Mouse (Mus musculus): ENCODE data around the gene Slc45a3. TPM values are rescaled to one million over a fixed set of nuclear protein-coding genes. Genes with fewer than 3 reads are reported as not detected.

The Slc45a3 gene
- polyA plus RNA-seq, 1 experiment from 2014 or later: 4.9 TPM

GRCm38 (mm10) chr1:132019876-132020275 is 57.1 kb downstream of the Slc45a3 start:
- no peak overlapping the region for H3K4me2 ChIP-seq
- 98% methylated on average over 7 of the region's 7 CpGs for WGBS
- H3K27me3 ChIP-seq: no peaks in the 10 kb centered on the region
- no peak overlapping the region for H3K9ac ChIP-seq
- H3K36me3 ChIP-seq (replicated peaks): peaks cover 78% of the 10 kb centered on the region
- no peaks in the 10 kb centered on the region for H3K9me3 ChIP-seq
- H3K27ac ChIP-seq: no peak overlapping the region
- no peak overlapping the region for H3K4me3 ChIP-seq (replicated peaks)
- ATAC-seq (ENCODE audit: low FRiP score): no peak
- H3K4me1 ChIP-seq: no peaks in the 10 kb centered on the region

- 95% methylated on average over 3 of the region's 3 CpGs for WGBS
- no peak for ATAC-seq (ENCODE audit: low FRiP score)
- peaks cover 79% of the 10 kb centered on the region for H3K36me3 ChIP-seq (replicated peaks)
- no peaks in the 10 kb centered on the region for H3K27me3 ChIP-seq
- no peak overlapping the region for H3K4me2 ChIP-seq
- H3K9ac ChIP-seq: no peak overlapping the region
- H3K4me1 ChIP-seq: no peaks in the 10 kb centered on the region
- H3K27ac ChIP-seq: no peak overlapping the region
- no peaks in the 10 kb centered on the region for H3K9me3 ChIP-seq
- no peak overlapping the region for H3K4me3 ChIP-seq (replicated peaks)
Measured at GRCm38 (mm10) chr1:132022107-132022506, 59.3 kb downstream of the Slc45a3 start.

DNA sequence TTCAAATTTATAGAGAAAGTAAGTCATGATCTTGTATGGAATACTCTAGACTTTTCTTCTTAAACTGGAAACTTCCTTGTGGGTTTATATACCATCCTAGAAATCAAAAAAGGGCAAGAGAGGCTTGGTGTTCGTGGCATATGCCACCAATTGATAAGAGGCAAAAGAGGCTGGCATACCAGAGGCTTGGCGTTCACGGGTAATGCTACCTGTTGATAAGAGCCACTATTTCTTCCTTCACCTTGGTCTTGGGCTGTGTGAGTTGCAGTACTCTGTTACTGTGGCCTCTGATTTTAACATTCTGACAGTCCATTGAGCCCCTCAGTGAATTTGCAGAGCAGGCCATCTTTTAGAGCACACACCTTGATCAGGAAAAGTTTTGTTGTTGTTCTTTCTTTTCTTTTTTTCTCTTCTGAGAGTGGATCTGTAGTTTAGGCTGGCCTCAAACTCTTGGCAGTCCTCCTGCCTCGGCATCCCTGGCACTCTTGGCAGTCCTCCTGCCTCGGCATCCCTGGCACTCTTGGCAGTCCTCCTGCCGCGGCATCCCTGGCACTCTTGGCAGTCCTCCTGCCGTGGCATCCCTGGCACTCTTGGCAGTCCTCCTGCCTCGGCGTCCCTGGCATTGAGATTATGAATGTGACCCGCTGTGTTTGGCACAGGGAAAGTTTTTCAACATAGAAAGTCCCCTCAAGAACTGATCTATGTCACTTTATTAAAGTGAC is 64.3 kb downstream of the Slc45a3 start:
- Histone ChIP-seq H3K9me3 (no peaks in the 10 kb centered on the region), H3K9ac (no peak overlapping the region), H3K27me3 (no peaks in the 10 kb centered on the region), H3K4me3 (replicated peaks) (no peak overlapping the region), H3K4me2 (no peak overlapping the region), H3K27ac (no peak overlapping the region), H3K4me1 (no peaks in the 10 kb centered on the region), H3K36me3 (replicated peaks) (peaks cover 85% of the 10 kb centered on the region)
- no peak for ATAC-seq (ENCODE audit: low FRiP score)
- 90% methylated on average over 11 of the region's 11 CpGs for WGBS

DNA sequence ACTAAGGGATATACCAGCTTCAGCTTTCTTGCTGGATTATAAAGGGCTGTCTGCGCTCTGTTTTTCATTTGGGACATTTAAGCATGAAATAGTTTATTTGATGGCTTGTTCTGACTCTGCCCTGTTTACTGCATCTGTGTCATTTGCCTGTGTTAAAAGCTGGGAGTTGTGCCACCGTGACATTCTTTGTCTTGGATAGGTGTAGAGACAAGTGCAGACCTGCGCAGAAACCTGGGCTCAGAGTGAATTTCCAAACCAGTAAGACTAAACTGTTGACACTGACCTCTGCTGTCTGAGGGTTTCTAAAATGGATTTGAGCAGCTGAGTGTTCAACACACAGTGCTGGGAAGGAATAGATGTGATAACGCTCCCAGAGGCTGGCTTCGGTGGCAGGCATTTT is 65.2 kb downstream of the Slc45a3 start:
- ATAC-seq (ENCODE audit: low FRiP score): no peak
- no peak overlapping the region for H3K4me3 ChIP-seq (replicated peaks)
- H3K27me3 ChIP-seq: no peaks in the 10 kb centered on the region
- H3K4me2 ChIP-seq: no peak overlapping the region
- WGBS: 95% methylated on average over 5 of the region's 5 CpGs
- no peak overlapping the region for H3K27ac ChIP-seq
- no peaks in the 10 kb centered on the region for H3K4me1 ChIP-seq
- no peaks in the 10 kb centered on the region for H3K9me3 ChIP-seq
- peaks cover 85% of the 10 kb centered on the region for H3K36me3 ChIP-seq (replicated peaks)
- H3K9ac ChIP-seq: no peak overlapping the region

- H3K4me3 ChIP-seq (replicated peaks): no peak overlapping the region
- no peaks in the 10 kb centered on the region for H3K9me3 ChIP-seq
- 87% methylated on average over 9 of the region's 9 CpGs for WGBS
- H3K36me3 ChIP-seq (replicated peaks): peaks cover 85% of the 10 kb centered on the region
- no peak overlapping the region for H3K9ac ChIP-seq
- H3K4me2 ChIP-seq: no peak overlapping the region
- H3K27ac ChIP-seq: no peak overlapping the region
- H3K4me1 ChIP-seq: no peaks in the 10 kb centered on the region
- no peak for ATAC-seq (ENCODE audit: low FRiP score)
- H3K27me3 ChIP-seq: no peaks in the 10 kb centered on the region
Measured at GRCm38 (mm10) chr1:132028413-132028812, 65.6 kb downstream of the Slc45a3 start.

DNA sequence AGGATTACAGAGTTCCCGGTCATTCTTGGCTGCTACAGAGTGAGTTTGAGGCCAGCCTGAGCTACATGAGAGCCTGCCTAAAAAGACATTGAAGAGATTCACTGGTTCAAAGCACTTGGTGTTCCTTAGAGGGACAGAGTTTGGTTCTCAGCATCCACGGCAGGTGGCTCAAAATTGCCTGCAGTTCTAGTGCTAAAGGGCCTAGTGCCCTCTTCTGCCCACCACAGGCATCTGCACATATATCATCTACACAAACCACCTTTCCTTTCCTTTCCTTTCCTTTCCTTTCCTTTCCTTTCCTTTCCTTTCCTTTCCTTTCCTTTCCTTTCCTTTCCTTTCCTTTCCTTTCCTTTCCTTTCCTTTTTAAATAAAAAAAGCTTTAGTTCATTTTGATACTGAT is 67.8 kb downstream of the Slc45a3 start:
- Histone ChIP-seq H3K27ac (no peak overlapping the region), H3K9ac (no peak overlapping the region), H3K36me3 (replicated peaks) (peaks cover 75% of the 10 kb centered on the region), H3K4me2 (no peak overlapping the region), H3K4me3 (replicated peaks) (no peak overlapping the region), H3K9me3 (no peaks in the 10 kb centered on the region), H3K4me1 (no peaks in the 10 kb centered on the region), H3K27me3 (no peaks in the 10 kb centered on the region)
- no peak for ATAC-seq (ENCODE audit: low FRiP score)
- whole genome bisulfite sequencing: 67% methylated on average over 2 of the region's 2 CpGs

DNA sequence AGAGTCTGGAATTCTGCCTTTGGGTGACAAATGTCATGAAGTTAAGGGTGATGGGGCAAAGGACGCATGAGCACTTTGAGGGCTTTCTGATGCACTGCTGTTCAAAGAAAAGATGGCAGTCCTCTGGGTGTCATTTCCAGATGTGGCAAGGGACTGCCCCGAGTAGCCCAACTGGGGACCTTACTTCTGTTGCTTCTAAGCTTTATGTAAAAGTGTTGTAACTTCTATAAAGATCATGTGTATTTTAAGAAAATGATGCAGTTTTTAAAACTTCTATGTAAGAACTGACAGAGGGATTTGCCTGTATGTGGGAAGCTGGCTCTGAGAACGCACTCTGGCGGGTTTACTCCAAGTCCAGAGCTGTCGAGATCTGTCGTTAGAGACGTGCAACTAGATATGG is 69.4 kb downstream of the Slc45a3 start:
- no peak for ATAC-seq (ENCODE audit: low FRiP score)
- Histone ChIP-seq H3K27ac (no peak overlapping the region), H3K4me2 (no peak overlapping the region), H3K9ac (no peak overlapping the region), H3K4me3 (replicated peaks) (no peak overlapping the region), H3K27me3 (no peaks in the 10 kb centered on the region), H3K9me3 (no peaks in the 10 kb centered on the region), H3K4me1 (no peaks in the 10 kb centered on the region), H3K36me3 (replicated peaks) (peaks cover 62% of the 10 kb centered on the region)
- WGBS: 90% methylated on average over 7 of the region's 7 CpGs

Other genes starting within 250 kb of the Slc45a3 start
- not detected in 2 replicates for gene Slc26a9, start 218.9 kb upstream of the Slc45a3 start, polyA plus RNA-seq (2016; fragmentation: Nextera tagmentation; extraction: Ambion mirVana)
- 0.34 and 0.35 TPM in 2 replicates for gene Pm20d1, start 165.6 kb upstream of the Slc45a3 start, polyA plus RNA-seq (2016; fragmentation: Nextera tagmentation; extraction: Ambion mirVana)
- gene Slc41a1, start 135.5 kb upstream of the Slc45a3 start, polyA plus RNA-seq (2016; fragmentation: Nextera tagmentation; extraction: Ambion mirVana): 10.2 and 11.5 TPM in 2 replicates
- gene Rab29, start 95.7 kb upstream of the Slc45a3 start, polyA plus RNA-seq (2016; fragmentation: Nextera tagmentation; extraction: Ambion mirVana): 9.7 and 10.7 TPM in 2 replicates
- gene Nucks1, start 52.4 kb upstream of the Slc45a3 start, polyA plus RNA-seq (2016; fragmentation: Nextera tagmentation; extraction: Ambion mirVana): 129 and 137 TPM in 2 replicates
- 16.9 and 19.9 TPM in 2 replicates for gene Elk4, start 44.6 kb downstream of the Slc45a3 start, polyA plus RNA-seq (2016; fragmentation: Nextera tagmentation; extraction: Ambion mirVana)
- gene Mfsd4a, start 105.1 kb downstream of the Slc45a3 start, polyA plus RNA-seq (2016; fragmentation: Nextera tagmentation; extraction: Ambion mirVana): 14.2 and 16.0 TPM in 2 replicates
- gene Cdk18, start 176.7 kb downstream of the Slc45a3 start, polyA plus RNA-seq (2016; fragmentation: Nextera tagmentation; extraction: Ambion mirVana): 0.56 and 1.0 TPM in 2 replicates
- gene Lemd1, start 228.5 kb downstream of the Slc45a3 start, polyA plus RNA-seq (2016; fragmentation: Nextera tagmentation; extraction: Ambion mirVana): 12.3 and 14.7 TPM in 2 replicates
- 5.0 and 5.7 TPM in 2 replicates for gene AC124108.1, start 228.5 kb downstream of the Slc45a3 start, polyA plus RNA-seq (2016; fragmentation: Nextera tagmentation; extraction: Ambion mirVana)